Mouse (Mus musculus): ENCODE results near the gene Rbm38. TPM values are rescaled to one million over a fixed set of nuclear protein-coding genes. Genes with fewer than 3 reads are reported as not detected.

Rbm38 gene
- polyA plus RNA-seq, 1 experiment from 2014 or later: 39.0 TPM

- TF ChIP-seq CTCF (IDR thresholded peaks at IDR 0.05; ENCODE audit: low read depth): peak; percentile 99
- Histone ChIP-seq H3K4me3 (ENCODE audit: low read depth, low read length) (no peak overlapping the region), H3K9me3 (ENCODE audit: control insufficient read depth) (no peaks in the 10 kb centered on the region), H3K9ac (ENCODE audit: low read depth, low read length) (no peak overlapping the region), H3K27ac (ENCODE audit: low read depth, low read length) (no peak overlapping the region), H3K36me3 (ENCODE audit: control insufficient read depth, insufficient read depth) (no peaks in the 10 kb centered on the region), H3K4me2 (replicated peaks; ENCODE audit: low read depth) (no peak overlapping the region; the same call in 1 of the 2 replicates), H3K27me3 (replicated peaks; ENCODE audit: control insufficient read depth, insufficient read depth, low read length) (no peaks in the 10 kb centered on the region), H3K4me1 (replicated peaks; ENCODE audit: control insufficient read depth, insufficient read depth, low read length) (no peaks in the 10 kb centered on the region)
- 30% methylated on average over 10 of the region's 10 CpGs for WGBS
- ATAC-seq: peak; percentile 60
Observed at GRCm38 (mm10) chr2:173080785-173081241, 60.5 kb downstream of the Rbm38 start.

DNA sequence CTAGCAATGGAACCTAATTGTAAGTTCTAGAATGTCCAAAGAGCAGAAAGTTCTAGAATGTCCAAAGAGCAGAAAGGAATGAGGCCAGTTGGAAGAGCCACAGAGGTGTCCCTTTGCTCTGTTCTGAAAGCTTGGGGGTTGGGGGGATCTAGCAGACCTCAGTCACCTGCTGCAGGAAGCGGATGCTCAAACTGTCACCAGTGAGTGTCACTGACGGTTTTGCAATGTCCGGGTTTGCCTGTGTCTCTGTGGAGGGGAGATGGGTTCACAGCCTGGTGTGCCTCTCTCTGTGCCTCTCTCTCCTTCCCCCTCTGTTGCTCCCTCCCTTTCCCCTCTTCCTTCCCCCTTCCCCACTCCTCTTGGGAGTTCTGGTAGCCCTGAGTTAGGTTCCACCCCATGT, 62.4 kb downstream of the Rbm38 start:
- no peak overlapping the region for H3K4me3 ChIP-seq (ENCODE audit: low read depth, low read length)
- no peak overlapping the region for H3K27ac ChIP-seq (ENCODE audit: low read depth, low read length)
- H3K4me1 ChIP-seq (replicated peaks; ENCODE audit: control insufficient read depth, insufficient read depth, low read length): no peaks in the 10 kb centered on the region
- no peak for TF ChIP-seq CTCF (IDR thresholded peaks at IDR 0.05; ENCODE audit: low read depth)
- no peaks in the 10 kb centered on the region for H3K27me3 ChIP-seq (replicated peaks; ENCODE audit: control insufficient read depth, insufficient read depth, low read length)
- no peak overlapping the region for H3K4me2 ChIP-seq (replicated peaks; ENCODE audit: low read depth)
- no peak for ATAC-seq
- no peak overlapping the region for H3K9ac ChIP-seq (ENCODE audit: low read depth, low read length)
- no peaks in the 10 kb centered on the region for H3K9me3 ChIP-seq (ENCODE audit: control insufficient read depth)
- WGBS: 83% methylated on average over 3 of the region's 3 CpGs
- H3K36me3 ChIP-seq (ENCODE audit: control insufficient read depth, insufficient read depth): no peaks in the 10 kb centered on the region

- WGBS: 75% methylated on average over 9 of the region's 9 CpGs
- Histone ChIP-seq H3K4me3 (ENCODE audit: low read depth, low read length) (no peak overlapping the region), H3K9me3 (ENCODE audit: control insufficient read depth) (no peaks in the 10 kb centered on the region), H3K4me2 (replicated peaks; ENCODE audit: low read depth) (no peak overlapping the region), H3K36me3 (ENCODE audit: control insufficient read depth, insufficient read depth) (no peaks in the 10 kb centered on the region), H3K27me3 (replicated peaks; ENCODE audit: control insufficient read depth, insufficient read depth, low read length) (no peaks in the 10 kb centered on the region), H3K9ac (ENCODE audit: low read depth, low read length) (no peak overlapping the region), H3K27ac (ENCODE audit: low read depth, low read length) (no peak overlapping the region), H3K4me1 (replicated peaks; ENCODE audit: control insufficient read depth, insufficient read depth, low read length) (no peaks in the 10 kb centered on the region)
- no peak for TF ChIP-seq CTCF (IDR thresholded peaks at IDR 0.05; ENCODE audit: low read depth)
- ATAC-seq: no peak
Observed at GRCm38 (mm10) chr2:173083106-173083505, 62.8 kb downstream of the Rbm38 start.

DNA sequence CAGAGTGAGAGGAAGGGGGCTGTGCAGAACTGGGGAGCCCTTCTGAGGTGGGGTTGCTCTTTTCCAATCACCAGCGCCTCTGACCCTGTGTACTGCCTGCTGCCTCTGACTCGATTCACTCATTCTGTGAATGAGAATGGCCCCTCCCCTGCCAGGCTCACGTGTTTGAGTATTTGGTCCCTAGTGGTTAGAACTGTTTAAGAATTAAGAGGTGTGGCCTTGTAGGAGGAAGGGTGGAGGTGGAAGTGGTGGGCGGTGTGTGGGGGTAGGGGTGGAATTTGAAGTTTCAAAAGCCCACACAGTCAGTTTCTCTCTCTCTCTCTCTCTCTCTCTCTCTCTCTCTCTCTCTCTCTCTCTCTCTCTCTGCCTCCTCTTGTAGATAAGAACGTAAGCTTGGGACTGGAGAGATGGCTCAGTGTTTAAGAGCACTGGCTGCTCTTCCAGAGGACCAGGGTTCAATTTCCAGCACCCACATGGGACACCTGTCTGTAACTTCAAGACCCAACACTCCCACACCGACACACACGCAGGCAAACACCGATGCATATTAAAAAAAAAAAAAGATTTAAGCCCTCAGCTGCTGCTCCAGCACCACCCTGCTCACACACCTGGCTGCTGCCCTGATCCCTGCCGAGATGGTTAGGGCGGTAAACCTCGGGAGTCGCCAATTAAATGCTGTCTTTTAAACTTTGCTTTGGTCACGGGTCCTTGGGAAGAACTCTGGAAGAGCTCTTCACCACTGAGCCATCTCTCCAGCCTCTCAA, 63.6 kb downstream of the Rbm38 start:
- H3K36me3 ChIP-seq (ENCODE audit: control insufficient read depth, insufficient read depth): no peaks in the 10 kb centered on the region
- TF ChIP-seq CTCF (IDR thresholded peaks at IDR 0.05; ENCODE audit: low read depth): no peak
- peak overlapping the region; percentile 47 for H3K4me2 ChIP-seq (replicated peaks; ENCODE audit: low read depth)
- H3K27ac ChIP-seq (ENCODE audit: low read depth, low read length): no peak overlapping the region
- WGBS: 17% methylated on average over 13 of the region's 13 CpGs
- H3K9ac ChIP-seq (ENCODE audit: low read depth, low read length): no peak overlapping the region
- no peaks in the 10 kb centered on the region for H3K4me1 ChIP-seq (replicated peaks; ENCODE audit: control insufficient read depth, insufficient read depth, low read length)
- peak; percentile 39 for ATAC-seq
- H3K4me3 ChIP-seq (ENCODE audit: low read depth, low read length): no peak overlapping the region
- no peaks in the 10 kb centered on the region for H3K27me3 ChIP-seq (replicated peaks; ENCODE audit: control insufficient read depth, insufficient read depth, low read length)
- no peaks in the 10 kb centered on the region for H3K9me3 ChIP-seq (ENCODE audit: control insufficient read depth)

Other genes with a start within 250 kb of the Rbm38 start
- 37.6 and 41.1 TPM in 2 replicates for gene Bmp7, start 80.2 kb upstream of the Rbm38 start, polyA plus RNA-seq (2015; fragmentation: Nextera tagmentation; extraction: Ambion mirVana)
- 0.04 TPM in 1 of 2 replicates, not detected in the other for gene Spo11, start 42.8 kb upstream of the Rbm38 start, polyA plus RNA-seq (2015; fragmentation: Nextera tagmentation; extraction: Ambion mirVana)
- gene Rae1, start 20.4 kb upstream of the Rbm38 start, polyA plus RNA-seq (2015; fragmentation: Nextera tagmentation; extraction: Ambion mirVana): 62.8 and 63.5 TPM in 2 replicates
- gene Ctcfl, start 99.0 kb downstream of the Rbm38 start, polyA plus RNA-seq (2015; fragmentation: Nextera tagmentation; extraction: Ambion mirVana): 0.82 and 1.0 TPM in 2 replicates
- gene Pck1, start 132.6 kb downstream of the Rbm38 start, polyA plus RNA-seq (2015; fragmentation: Nextera tagmentation; extraction: Ambion mirVana): 249 and 336 TPM in 2 replicates
- 13.9 and 14.0 TPM in 2 replicates for gene Zbp1, start 198.4 kb downstream of the Rbm38 start, polyA plus RNA-seq (2015; fragmentation: Nextera tagmentation; extraction: Ambion mirVana)

All from intestine, postnatal 0 days (tissue).